Mouse (Mus musculus): ENCODE data around the gene Prkd3.

- TF ChIP-seq POLR2A (IDR thresholded peaks at IDR 0.05; ENCODE audit: borderline replicate concordance, extremely low read depth, low read depth, low read length) (no peak), CTCF (IDR thresholded peaks at IDR 0.05; ENCODE audit: insufficient read depth, low read length) (no peak)
Measured at GRCm38 (mm10) chr17:79013625-79014024, 7.0 kb downstream of the Prkd3 start.
